Mouse (Mus musculus) C2C12 (cell line): ENCODE results near the gene Efcab11.

Experiments
- CEBPB ChIP-seq: IDR thresholded peaks from one replicate; pipeline ENCODE4 v1.6.1; 2011; ENCODE audit warnings: low read depth, mild to moderate bottlenecking, control low read depth, moderate library complexity
- CTCF ChIP-seq: IDR thresholded peaks from one replicate; pipeline ENCODE4 v1.5.1; 2011; ENCODE audit not compliant: control insufficient read depth, insufficient read depth, insufficient read length
- MAX ChIP-seq: IDR thresholded peaks from one replicate; pipeline ENCODE4 v1.6.1; 2011; ENCODE audit warnings: mild to moderate bottlenecking, control low read depth
- MYOD1 ChIP-seq: IDR thresholded peaks from one replicate; pipeline ENCODE4 v1.6.1; 2011; ENCODE audit warnings: low read depth; ENCODE audit not compliant: control insufficient read depth, insufficient read length
- MYOG ChIP-seq: IDR thresholded peaks from one replicate; pipeline ENCODE4 v1.6.1; 2011; ENCODE audit not compliant: control insufficient read depth, insufficient read length; ENCODE audit errors: extremely low read depth
- USF1 ChIP-seq: IDR thresholded peaks from one replicate; pipeline ENCODE4 v1.6.1; 2011; ENCODE audit warnings: low read depth, mild to moderate bottlenecking, control low read depth, moderate library complexity

GRCm38 (mm10) chr12:99874609-99875008, 9.6 kb downstream of the Efcab11 start:
- TF ChIP-seq CTCF: no peak
- TF ChIP-seq USF1: no peak
- no peak for TF ChIP-seq MYOG
- no peak for TF ChIP-seq MYOD1
- no peak for TF ChIP-seq CEBPB
- TF ChIP-seq MAX: no peak
